Mouse (Mus musculus): ENCODE measurements around the gene Zfp609.

DNA sequence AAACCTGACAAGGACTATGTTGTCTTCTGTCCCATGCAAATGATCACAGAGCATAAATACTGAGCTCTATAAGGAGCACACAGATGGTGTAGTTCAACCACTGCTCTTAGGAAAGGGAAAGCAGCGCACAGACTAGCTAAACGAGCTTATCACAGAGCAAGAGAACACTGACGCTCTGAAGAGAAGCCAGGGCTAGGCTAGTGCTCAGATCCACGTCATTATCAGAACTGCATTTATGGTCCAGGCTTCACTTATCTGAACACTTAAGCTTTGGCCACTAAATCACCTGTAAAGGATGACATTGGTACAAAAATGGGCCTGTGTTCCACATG lies 102.1 kb downstream of the Zfp609 start:
- TF ChIP-seq POLR2A (IDR thresholded peaks at IDR 0.05; ENCODE audit: control insufficient read depth, low read depth, low read length) = no peak
- TF ChIP-seq CTCF (IDR thresholded peaks at IDR 0.05; ENCODE audit: control insufficient read depth, insufficient read depth, insufficient replicate concordance, low read depth, low read length) = no peak

Measured in testis, adult 2 months (tissue).